Mouse (Mus musculus) thymus, postnatal 14 days (tissue): ENCODE data around the gene Dok7.
A peak's percentile ranks its signal among the peaks of the same experiment; 100 is the strongest.

Experiments
- DNase-seq: peaks from one replicate; pipeline ENCODE4 v3.0.0; 2021

Gene Dok7

DNA sequence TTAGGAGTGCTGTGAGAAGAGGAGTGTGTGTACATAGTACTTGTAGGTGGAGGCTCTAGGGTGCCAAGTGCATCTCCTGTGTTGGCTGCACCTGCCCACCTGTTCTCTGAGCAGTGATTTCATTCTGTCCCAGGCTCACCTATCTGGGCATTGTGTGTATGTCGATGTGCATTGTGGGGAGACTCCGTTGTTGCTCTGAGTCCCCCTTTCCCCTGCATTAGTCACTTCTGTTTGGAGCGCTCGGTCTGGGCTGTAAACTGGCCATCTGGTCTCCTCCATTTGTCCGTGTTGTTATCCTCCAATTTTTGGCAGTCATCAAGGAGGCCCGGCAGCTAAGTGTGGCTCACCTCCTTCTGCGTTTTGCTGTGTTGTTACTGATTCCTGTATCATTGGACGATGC lies 63.5 kb downstream of the Dok7 start:
- no peak for DNase-seq

DNA sequence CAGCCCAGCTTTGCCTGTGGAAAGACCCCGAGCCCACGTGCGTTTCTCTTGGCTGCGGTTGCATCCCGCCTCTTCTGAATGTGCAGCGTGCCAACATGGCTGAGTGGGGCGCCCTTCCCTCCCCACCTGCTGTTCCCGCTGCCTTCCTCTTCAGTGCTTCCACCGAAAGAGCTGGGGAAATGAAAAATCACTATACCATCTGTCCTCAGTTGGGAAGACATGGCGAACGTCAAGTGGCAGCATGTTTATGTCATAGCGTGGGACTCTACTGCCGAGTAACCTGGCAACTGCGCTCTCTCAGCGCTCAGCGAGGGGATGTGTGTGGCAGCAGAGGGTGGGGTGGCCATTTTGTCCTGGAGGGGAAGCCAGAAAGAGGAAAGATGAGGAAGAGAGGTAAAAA lies 72.6 kb downstream of the Dok7 start:
- DNase-seq, result no peak

DNA sequence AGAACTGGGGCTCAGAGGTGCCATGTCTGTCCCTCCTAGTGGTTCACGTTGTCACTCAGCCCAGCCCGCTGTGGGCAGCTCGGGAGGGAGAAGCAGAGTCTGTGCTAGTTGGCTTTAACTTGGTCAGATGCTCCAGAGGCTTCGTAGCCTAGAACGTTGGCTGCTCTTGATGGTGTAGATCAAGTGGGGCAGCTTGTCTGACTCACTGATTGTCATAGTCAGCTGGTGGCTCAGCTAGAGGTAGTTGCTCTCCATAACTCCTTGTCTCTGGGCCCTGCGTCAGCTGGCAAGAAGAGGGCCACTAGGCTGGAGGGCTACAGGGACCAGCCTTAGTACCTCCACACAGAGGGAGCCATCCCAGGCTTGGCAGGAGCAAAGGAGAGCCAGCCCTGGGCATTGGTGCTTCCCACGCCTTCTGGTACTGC lies 73.2 kb downstream of the Dok7 start:
- DNase-seq, result no peak

- no peak for DNase-seq
Observed at GRCm38 (mm10) chr5:35131237-35131636, 74.7 kb downstream of the Dok7 start.

DNA sequence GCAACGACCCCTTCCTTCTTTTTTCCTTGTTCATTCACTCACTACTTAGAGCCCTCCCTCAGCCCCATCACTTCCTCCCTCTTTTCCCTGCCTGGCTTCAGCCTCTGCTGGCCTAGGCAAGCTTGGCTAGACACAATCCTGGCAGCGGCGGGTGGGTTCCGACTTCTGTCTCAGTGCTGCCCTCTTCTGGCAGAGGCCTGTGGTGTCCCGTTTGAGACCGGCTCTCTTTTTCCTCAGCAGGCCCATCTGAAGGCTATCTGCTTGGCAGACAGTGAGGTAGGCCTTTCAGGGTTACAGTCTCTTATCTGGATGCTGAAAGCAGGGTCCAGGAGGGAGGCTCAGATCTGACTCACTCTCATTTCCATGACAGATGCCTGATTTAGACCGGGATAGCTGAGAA lies 75.2 kb downstream of the Dok7 start:
- peak; percentile 73 for DNase-seq

DNA sequence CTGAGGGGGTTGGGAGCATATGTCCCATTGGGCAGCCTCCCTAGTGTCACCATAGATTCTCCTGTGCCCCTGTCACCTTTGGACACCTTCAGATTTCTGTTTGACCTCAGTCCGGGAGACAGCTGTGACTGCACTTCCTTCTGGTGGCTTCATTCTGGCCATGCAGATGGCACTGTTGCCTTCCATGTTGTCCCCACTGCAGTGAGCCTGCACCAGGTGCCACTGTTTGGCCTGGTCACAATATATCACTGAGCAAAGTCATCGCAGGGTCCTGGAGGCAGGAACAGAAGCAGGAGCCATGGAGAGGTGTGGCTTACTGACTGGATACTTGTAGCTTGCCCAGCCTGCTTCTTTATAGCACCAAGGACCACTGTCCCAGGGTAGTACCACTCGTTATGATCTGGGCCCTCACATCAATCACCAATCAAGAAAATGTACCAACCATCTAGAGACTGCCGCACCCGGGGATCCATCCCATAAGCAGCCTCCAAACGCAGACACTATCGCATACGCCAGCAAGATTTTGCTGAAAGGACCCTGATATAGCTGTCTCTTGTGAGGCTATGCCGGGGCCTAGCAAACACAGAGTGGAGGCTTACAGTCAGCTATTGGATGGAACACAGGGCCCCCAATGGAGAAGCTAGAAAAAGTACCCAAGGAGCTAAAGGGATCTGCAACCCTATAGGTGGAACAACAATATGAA lies 75.9 kb downstream of the Dok7 start:
- no peak for DNase-seq

DNA sequence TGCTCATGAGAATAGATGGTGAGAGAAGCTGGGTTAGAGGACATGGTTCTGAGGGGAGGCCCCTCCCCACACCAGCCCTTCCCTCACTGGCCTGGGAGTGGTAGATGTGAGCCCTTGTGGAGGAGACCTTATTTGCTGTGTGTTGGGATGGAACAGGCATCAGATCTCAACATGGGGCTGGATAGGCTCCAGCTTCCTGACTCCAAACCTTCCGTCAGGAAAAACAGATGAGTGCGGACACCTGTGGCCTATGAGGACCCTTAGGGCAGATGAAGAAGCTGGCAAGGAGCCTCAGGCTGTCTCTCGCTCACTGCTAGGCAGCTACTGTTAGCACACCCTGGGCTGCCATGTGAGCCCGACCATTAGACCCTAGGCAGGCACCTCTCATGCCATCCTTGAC lies 76.9 kb downstream of the Dok7 start:
- no peak for DNase-seq

DNA sequence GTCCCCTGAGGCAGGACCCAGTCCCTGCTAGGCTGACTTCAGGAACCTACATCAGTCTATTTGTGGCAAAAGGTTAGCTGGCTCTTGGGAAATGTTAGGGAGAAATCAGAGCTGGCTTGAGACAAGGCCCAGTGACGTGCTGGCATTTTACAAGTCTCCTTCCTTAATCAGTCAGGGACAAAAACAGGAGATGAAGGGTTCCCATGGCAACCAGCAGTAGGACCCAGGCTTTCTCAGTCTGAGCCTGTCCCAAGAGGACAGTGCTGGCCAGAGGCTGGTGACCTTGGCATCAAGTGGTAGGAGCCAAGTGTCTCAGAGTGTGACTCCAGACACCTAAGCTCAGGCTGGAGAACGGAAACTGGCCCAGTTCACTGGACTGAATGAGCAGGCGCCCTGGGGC lies 77.7 kb downstream of the Dok7 start:
- no peak for DNase-seq

GRCm38 (mm10) chr5:35135903-35136302 lies 79.3 kb downstream of the Dok7 start:
- no peak for DNase-seq
